Mouse (Mus musculus): ENCODE measurements around the gene Tal1. TPM values are rescaled to one million over a fixed set of nuclear protein-coding genes. Genes with fewer than 3 reads are reported as not detected.

The Tal1 gene
- polyA plus RNA-seq (2012; rRNA removed; ENCODE audit: low replicate concordance), result 0.75 and 2.9 TPM in 2 replicates

DNA sequence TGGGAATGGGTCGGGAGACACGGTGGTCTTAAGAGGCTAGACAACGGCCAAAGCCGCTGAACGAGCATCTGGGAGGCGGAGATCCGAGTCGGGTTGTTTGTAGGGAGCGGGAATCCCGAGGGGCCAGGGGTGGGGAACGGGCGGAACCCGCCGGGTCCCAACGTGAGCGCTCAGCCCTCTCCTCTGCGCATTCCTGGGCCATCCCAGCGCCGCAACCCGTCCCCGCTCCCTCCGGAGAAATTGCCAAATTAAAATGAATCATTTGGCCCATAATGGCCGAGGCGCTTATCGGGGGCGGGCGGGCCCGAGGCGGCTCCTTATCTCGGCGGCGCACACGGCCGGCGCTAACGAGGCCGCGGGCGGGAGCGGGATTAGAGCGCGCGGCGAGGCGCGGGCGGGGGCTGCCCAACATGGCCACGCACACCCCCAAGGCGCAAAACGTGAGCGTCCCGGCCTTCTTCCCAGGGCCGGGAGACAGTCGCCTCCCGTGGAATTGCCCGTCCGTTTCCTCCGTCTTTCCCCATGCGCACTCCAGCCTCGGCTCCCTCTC lies at the start of gene Tal1:
TSS of gene Tal1 (plus strand) at position 56 of the 550 bp plus-strand sequence.

DNA sequence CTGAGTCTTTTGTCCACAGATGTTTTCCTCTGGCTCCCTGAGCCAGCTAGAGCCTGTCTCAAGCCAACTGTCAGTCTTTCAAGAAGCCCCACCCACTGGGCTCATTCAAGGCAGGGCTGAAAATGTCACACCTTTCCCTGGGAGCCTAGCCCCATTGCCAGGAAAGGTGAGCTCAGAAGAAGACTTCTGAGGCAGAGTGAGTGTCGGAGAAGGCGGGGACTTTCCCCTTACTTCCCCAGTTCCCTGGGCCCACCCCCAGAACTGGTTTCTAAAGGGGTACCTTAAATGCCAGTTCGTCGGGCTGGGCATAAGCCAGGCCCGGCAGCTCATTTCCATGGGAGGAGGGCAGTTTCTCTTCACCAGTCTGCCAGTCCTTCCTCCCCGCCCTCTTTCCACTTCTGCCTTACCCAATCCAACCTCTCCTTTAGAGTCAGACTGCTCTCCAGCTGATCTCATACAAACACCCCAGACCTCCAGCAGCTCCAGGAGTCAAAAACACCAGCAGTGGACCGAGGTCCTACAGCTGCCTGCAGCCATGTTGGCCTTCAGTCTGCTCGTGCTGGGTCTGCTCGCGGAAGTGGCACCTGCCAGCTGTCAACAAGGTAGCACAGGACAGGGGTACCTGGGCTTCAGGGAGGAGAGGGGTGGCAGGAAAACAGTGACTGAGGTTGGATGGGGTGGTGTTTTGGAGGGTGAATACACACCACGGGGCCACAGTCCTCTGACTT lies 32.5 kb downstream of the Tal1 start, which contains the start of gene Pdzk1ip1:
TSS of gene Pdzk1ip1 (plus strand) at position 98 of the 728 bp plus-strand sequence.

Other genes starting within 250 kb of the Tal1 start
- gene Gm12830, start 234.7 kb upstream of the Tal1 start, polyA plus RNA-seq (2012; rRNA removed; ENCODE audit: low replicate concordance), result not detected in 2 replicates
- 0.06 and 0.20 TPM in 2 replicates for gene Foxd2, start 147.6 kb upstream of the Tal1 start, polyA plus RNA-seq (2012; rRNA removed; ENCODE audit: low replicate concordance)
- gene Foxe3, start 130.4 kb upstream of the Tal1 start, polyA plus RNA-seq (2012; rRNA removed; ENCODE audit: low replicate concordance), result not detected in 2 replicates
- 33.3 and 38.6 TPM in 2 replicates for gene Cmpk1, start 69.2 kb upstream of the Tal1 start, polyA plus RNA-seq (2012; rRNA removed; ENCODE audit: low replicate concordance)
- 0.30 and 0.90 TPM in 2 replicates for gene Stil, start 56.3 kb upstream of the Tal1 start, polyA plus RNA-seq (2012; rRNA removed; ENCODE audit: low replicate concordance)
- gene Pdzk1ip1, start 32.3 kb downstream of the Tal1 start, polyA plus RNA-seq (2012; rRNA removed; ENCODE audit: low replicate concordance), result 5.9 and 28.8 TPM in 2 replicates
- 0.02 and 0.04 TPM in 2 replicates for gene Cyp4x1, start 77.9 kb downstream of the Tal1 start, polyA plus RNA-seq (2012; rRNA removed; ENCODE audit: low replicate concordance)
- not detected in 2 replicates for gene Cyp4a29, start 185.7 kb downstream of the Tal1 start, polyA plus RNA-seq (2012; rRNA removed; ENCODE audit: low replicate concordance)
- gene Cyp4a12a, start 242.6 kb downstream of the Tal1 start, polyA plus RNA-seq (2012; rRNA removed; ENCODE audit: low replicate concordance), result 0.18 TPM in 1 of 2 replicates, not detected in the other